Mouse (Mus musculus) testis, adult 2 months (tissue): Measurements from ENCODE around the gene Tnfsf9. TPM values are rescaled to one million over a fixed set of nuclear protein-coding genes. Genes with fewer than 3 reads are reported as not detected.

Source experiments
- H3K27ac ChIP-seq: fragments of 200-500 bp; 2 replicates; pipeline ENCODE4 v1.5.1; 2012; ENCODE audit warnings: low read depth, low read length; ENCODE audit not compliant: control insufficient read depth, insufficient read depth
- H3K27me3 ChIP-seq: fragments of 200-500 bp; 2 replicates; pipeline ENCODE4 v1.6.1; 2012; ENCODE audit warnings: mild to moderate bottlenecking, low read length, moderate library complexity; ENCODE audit not compliant: control insufficient read depth, insufficient read depth
- H3K36me3 ChIP-seq: fragments of 200-500 bp; 2 replicates; pipeline ENCODE4 v1.6.1; 2012; ENCODE audit warnings: mild to moderate bottlenecking, low read length; ENCODE audit not compliant: control insufficient read depth, insufficient read depth
- H3K4me1 ChIP-seq: fragments of 200-500 bp; 2 replicates; pipeline ENCODE4 v1.6.1; 2012; ENCODE audit warnings: low read length; ENCODE audit not compliant: control insufficient read depth, insufficient read depth
- H3K4me3 ChIP-seq: fragments of 200-500 bp; 2 replicates; pipeline ENCODE4 v1.5.1; 2012; ENCODE audit warnings: low read depth, mild to moderate bottlenecking, low read length, moderate library complexity, mixed read lengths; ENCODE audit not compliant: control insufficient read depth
- CTCF ChIP-seq: fragments of 200-500 bp; IDR thresholded peaks from 2 replicates; pipeline ENCODE4 v1.5.1; 2012; ENCODE audit warnings: low read depth, mild to moderate bottlenecking, inconsistent platforms, low read length, moderate library complexity; ENCODE audit not compliant: control insufficient read depth, insufficient read depth, insufficient replicate concordance
- POLR2A ChIP-seq: fragments of 200-500 bp; IDR thresholded peaks from 2 replicates; pipeline ENCODE4 v1.6.1; 2012; ENCODE audit warnings: low read depth, mild to moderate bottlenecking, inconsistent platforms, low read length, moderate library complexity; ENCODE audit not compliant: control insufficient read depth
- polyA plus RNA-seq: library from polyadenylated mRNA; depleted of rRNA; stranded (reverse); fragments of >200 nt; gene quantifications from 2 replicates; pipeline ENCODE4 v1.2.3, GENCODE M21; 2012

Tnfsf9 gene
- polyA plus RNA-seq, 1 experiment = 0.10 TPM

GRCm38 (mm10) chr17:57107064-57107463, 1.9 kb downstream of the Tnfsf9 start:
- H3K27ac ChIP-seq = no peak overlapping the region
- no peaks in the 10 kb centered on the region for H3K27me3 ChIP-seq
- H3K36me3 ChIP-seq = no peaks in the 10 kb centered on the region
- TF ChIP-seq CTCF = no peak
- no peak for TF ChIP-seq POLR2A
- H3K4me3 ChIP-seq = no peak overlapping the region
- peaks cover 6% of the 10 kb centered on the region; the same call in 1 of the 2 replicates for H3K4me1 ChIP-seq

- Histone ChIP-seq H3K4me1 (peaks cover 6% of the 10 kb centered on the region; the same call in 1 of the 2 replicates), H3K4me3 (no peak overlapping the region), H3K27me3 (no peaks in the 10 kb centered on the region), H3K27ac (no peak overlapping the region), H3K36me3 (no peaks in the 10 kb centered on the region)
- TF ChIP-seq CTCF (no peak), POLR2A (no peak)
These were observed 3.0 kb downstream of the Tnfsf9 start for GRCm38 (mm10) chr17:57108040-57108665.

- Histone ChIP-seq H3K4me1 (peaks cover 6% of the 10 kb centered on the region; the same call in 1 of the 2 replicates), H3K4me3 (no peak overlapping the region), H3K27me3 (no peaks in the 10 kb centered on the region), H3K36me3 (no peaks in the 10 kb centered on the region), H3K27ac (no peak overlapping the region)
- TF ChIP-seq CTCF (no peak), POLR2A (no peak)
These were observed 3.6 kb downstream of the Tnfsf9 start for GRCm38 (mm10) chr17:57108666-57109171.

GRCm38 (mm10) chr17:57110005-57110404, 4.9 kb downstream of the Tnfsf9 start:
- TF ChIP-seq CTCF (no peak), POLR2A (no peak)
- Histone ChIP-seq H3K27me3 (no peaks in the 10 kb centered on the region), H3K4me1 (peaks cover 6% of the 10 kb centered on the region; the same call in 1 of the 2 replicates), H3K27ac (no peak overlapping the region), H3K4me3 (no peak overlapping the region), H3K36me3 (no peaks in the 10 kb centered on the region)

GRCm38 (mm10) chr17:57112768-57113474, 7.8 kb downstream of the Tnfsf9 start:
- Histone ChIP-seq H3K4me3 (no peak overlapping the region), H3K36me3 (no peaks in the 10 kb centered on the region), H3K4me1 (no peaks in the 10 kb centered on the region), H3K27ac (no peak overlapping the region), H3K27me3 (no peaks in the 10 kb centered on the region)
- TF ChIP-seq CTCF = no peak
- TF ChIP-seq POLR2A = no peak

- Histone ChIP-seq H3K27me3 (no peaks in the 10 kb centered on the region), H3K4me1 (peaks cover 5% of the 10 kb centered on the region; the same call in 1 of the 2 replicates), H3K4me3 (no peak overlapping the region), H3K36me3 (no peaks in the 10 kb centered on the region), H3K27ac (no peak overlapping the region)
- TF ChIP-seq CTCF (no peak), POLR2A (no peak)
These were observed 11.7 kb downstream of the Tnfsf9 start for GRCm38 (mm10) chr17:57116801-57117200.
